In the genomic region with DNA sequence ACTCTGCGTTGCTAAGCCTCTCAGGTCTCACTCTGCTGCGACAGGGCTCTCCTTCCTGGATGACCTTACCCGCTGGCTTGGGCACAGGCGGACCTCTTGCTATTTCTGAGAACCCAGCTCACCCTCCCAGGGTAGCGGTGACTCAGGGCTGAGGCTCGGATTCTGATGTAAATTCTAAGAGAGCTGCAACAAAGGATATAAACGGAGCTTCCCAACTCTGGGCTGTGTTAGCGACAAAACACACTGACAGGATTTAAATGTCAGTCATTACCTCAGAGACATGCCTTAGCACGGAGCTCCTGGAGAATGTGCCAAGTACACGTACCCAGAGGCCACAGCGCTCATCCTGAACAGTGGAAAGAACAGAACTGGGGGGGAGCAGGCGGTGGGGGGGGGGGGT, we compare ENCODE assay signal across 7 mouse cellular contexts. TPM values are rescaled to one million over a fixed set of nuclear protein-coding genes. Genes with fewer than 3 reads are reported as not detected.
DNase-seq lines count a peak whose midpoint lies in the region; ATAC-seq and TF ChIP-seq lines count a peak whose summit lies in the region.

No protein-coding gene starts in this region.

- peaks cover 53% of the 10 kb centered on the region for H3K4me1 ChIP-seq in neural tube, embryonic 13.5 days (replicated peaks)
- peaks cover 7% of the 10 kb centered on the region for H3K4me1 ChIP-seq in embryonic fibroblast, embryonic 13.5 days (ENCODE audit: control insufficient read depth, insufficient read depth, low read length)
- H3K4me1 ChIP-seq in heart, postnatal 0 days (ENCODE audit: control insufficient read depth, insufficient read depth), result 0 out of 2 replicates have a peak, but pooled peaks cover 6% of the 10 kb centered on the region
- peaks cover 12% of the 10 kb centered on the region for H3K4me1 ChIP-seq in stomach, embryonic 16.5 days (ENCODE audit: control insufficient read depth, insufficient read depth, low read length)

- no peak for DNase-seq in neural tube, embryonic 10.5 days (ENCODE audit: extremely low spot score, low spot score)
- peak; percentile 56 for DNase-seq in heart, postnatal 0 days (ENCODE audit: low spot score)
- DNase-seq in thymus, postnatal 0 days (ENCODE audit: low spot score), result no peak
- no peak for DNase-seq in layer of hippocampus, adult 11-12 months (ENCODE audit: low spot score)

- peak overlapping the region; percentile 54 for H3K9ac ChIP-seq in neural tube, embryonic 13.5 days
- H3K9ac ChIP-seq in heart, postnatal 0 days (replicated peaks; ENCODE audit: low read depth, low read length), result no peak overlapping the region
- H3K9ac ChIP-seq in stomach, embryonic 16.5 days (ENCODE audit: low read length), result no peak overlapping the region

- H3K27me3 ChIP-seq in neural tube, embryonic 13.5 days, result no peaks in the 10 kb centered on the region
- no peaks in the 10 kb centered on the region for H3K27me3 ChIP-seq in heart, postnatal 0 days (ENCODE audit: control insufficient read depth, insufficient read depth, low read length)
- no peaks in the 10 kb centered on the region for H3K27me3 ChIP-seq in stomach, embryonic 16.5 days (ENCODE audit: control insufficient read depth, insufficient read depth, low read length)

- peak; percentile 34; the same call in 1 of the 2 replicates for ATAC-seq in neural tube, embryonic 13.5 days (ENCODE audit: low read depth)
- ATAC-seq in heart, postnatal 0 days (ENCODE audit: insufficient read depth, low read depth), result peak; percentile 73
- ATAC-seq in stomach, embryonic 16.5 days (ENCODE audit: insufficient read depth, low FRiP score), result peak; percentile 65

- peak overlapping the region; percentile 71 for H3K27ac ChIP-seq in neural tube, embryonic 13.5 days (replicated peaks)
- H3K27ac ChIP-seq in embryonic fibroblast, embryonic 13.5 days (ENCODE audit: insufficient read depth, low read length), result peak overlapping the region; percentile 69
- peak overlapping the region; percentile 61 for H3K27ac ChIP-seq in heart, postnatal 0 days (ENCODE audit: low read depth)
- peak overlapping the region; percentile 81 for H3K27ac ChIP-seq in stomach, embryonic 16.5 days (ENCODE audit: low read length)

- 40% methylated on average over 12 of the region's 12 CpGs for WGBS in neural tube, embryonic 13.5 days
- 39% methylated on average over 12 of the region's 12 CpGs for WGBS in heart, postnatal 0 days
- 63% methylated on average over 12 of the region's 12 CpGs for WGBS in stomach, embryonic 16.5 days

- H3K9me3 ChIP-seq in neural tube, embryonic 13.5 days, result no peaks in the 10 kb centered on the region
- H3K9me3 ChIP-seq in heart, postnatal 0 days (replicated peaks; ENCODE audit: control insufficient read depth, low read length), result no peaks in the 10 kb centered on the region
- H3K9me3 ChIP-seq in stomach, embryonic 16.5 days (replicated peaks; ENCODE audit: control insufficient read depth, low read length), result no peaks in the 10 kb centered on the region

- no peaks in the 10 kb centered on the region for H3K36me3 ChIP-seq in neural tube, embryonic 13.5 days
- no peaks in the 10 kb centered on the region for H3K36me3 ChIP-seq in heart, postnatal 0 days (replicated peaks; ENCODE audit: control insufficient read depth, insufficient read depth, low read length)
- no peaks in the 10 kb centered on the region for H3K36me3 ChIP-seq in stomach, embryonic 16.5 days (ENCODE audit: control insufficient read depth, insufficient read depth, low read length)

- H3K4me3 ChIP-seq in neural tube, embryonic 13.5 days, result no peak overlapping the region
- no peak overlapping the region for H3K4me3 ChIP-seq in embryonic fibroblast, embryonic 13.5 days (ENCODE audit: insufficient read depth, low read length)
- no peak overlapping the region for H3K4me3 ChIP-seq in heart, postnatal 0 days (ENCODE audit: low read depth, low read length)
- H3K4me3 ChIP-seq in stomach, embryonic 16.5 days (replicated peaks; ENCODE audit: low read length), result no peak overlapping the region

- no peak for TF ChIP-seq CTCF in embryonic fibroblast, embryonic 13.5 days (IDR thresholded peaks at IDR 0.05; ENCODE audit: borderline replicate concordance, insufficient read depth, low read length)
- TF ChIP-seq CTCF in heart, postnatal 0 days (IDR thresholded peaks at IDR 0.05; ENCODE audit: low read depth), result no peak

- no peak for TF ChIP-seq POLR2A in embryonic fibroblast, embryonic 13.5 days (IDR thresholded peaks at IDR 0.05; ENCODE audit: low read depth, low read length)

- no peak for TF ChIP-seq EP300 in heart, postnatal 0 days (IDR thresholded peaks at IDR 0.05; ENCODE audit: low read depth)

- no peak overlapping the region for H3K4me2 ChIP-seq in neural tube, embryonic 13.5 days
- H3K4me2 ChIP-seq in heart, postnatal 0 days (ENCODE audit: low read depth, low read length), result peak overlapping the region; percentile 7; the same call in 1 of the 2 replicates
- no peak overlapping the region for H3K4me2 ChIP-seq in stomach, embryonic 16.5 days (ENCODE audit: low read depth, low read length)

RNA-seq across cellular contexts. Expression of a gene that starts 49.6 kb away (rescaled TPM):
- 67.3 and 68.3 TPM in 2 replicates for polyA plus RNA-seq in neural tube, embryonic 13.5 days (2015; fragmentation: Nextera tagmentation; extraction: Ambion mirVana)
- polyA plus RNA-seq in embryonic fibroblast, embryonic 13.5 days (2011; ENCODE audit: insufficient read length, low read depth, missing spikeins), result 26.8 and 29.9 TPM in 2 replicates
- total RNA-seq in heart, postnatal 0 days (2014; rRNA removed; ENCODE audit: low replicate concordance), result 56.4 and 61.3 TPM in 2 replicates
- polyA plus RNA-seq in heart, postnatal 0 days (2015; fragmentation: Nextera tagmentation; extraction: Ambion mirVana), result 60.7 and 63.5 TPM in 2 replicates
- 43.8 and 46.9 TPM in 2 replicates for polyA plus RNA-seq in stomach, embryonic 16.5 days (2015; fragmentation: Nextera tagmentation; extraction: Ambion mirVana)
- 76.5 and 82.2 TPM in 2 replicates for polyA plus RNA-seq in thymus, postnatal 0 days (2015; fragmentation: Nextera tagmentation; extraction: Ambion mirVana)
